Mouse (Mus musculus) retina, adult 2 months (tissue): ENCODE measurements around the gene Trim15.

Source experiments
- DNase-seq: peaks from one replicate; pipeline ENCODE4 v3.0.0-alpha.2; 2012; ENCODE audit warnings: low read depth, low spot score

Trim15 gene

DNA sequence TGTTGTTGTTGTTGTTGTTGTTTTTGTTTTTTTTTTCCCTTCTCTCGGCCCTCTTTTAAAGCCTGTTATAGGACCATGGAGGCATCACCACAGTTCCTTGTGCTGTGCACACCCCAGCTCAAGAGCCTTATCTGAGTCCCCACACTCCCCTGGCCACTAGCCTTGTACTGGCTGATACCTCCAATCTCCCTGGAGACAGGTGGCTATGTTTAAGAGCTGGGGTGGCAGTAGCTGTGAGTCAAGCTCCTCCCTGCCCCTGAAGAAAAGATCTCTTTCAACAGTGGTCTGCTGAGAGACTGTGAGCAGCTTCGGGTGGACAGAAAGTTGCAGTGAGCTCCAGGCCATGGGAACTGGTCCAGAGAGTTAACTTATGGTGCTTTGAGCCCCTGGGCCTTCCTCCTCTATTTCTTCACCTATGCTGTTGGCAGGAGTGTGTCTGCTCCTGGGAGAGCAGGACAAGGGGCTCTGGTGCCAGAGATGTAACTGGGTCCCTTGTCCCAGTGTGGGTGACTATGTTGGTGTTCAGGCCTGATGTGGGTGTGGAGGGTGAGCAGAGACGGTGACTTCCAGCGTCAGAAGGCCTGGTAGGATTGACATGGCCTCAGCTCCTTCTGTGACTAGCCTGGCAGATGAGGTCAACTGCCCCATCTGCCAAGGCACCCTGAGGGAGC is 2.4 kb upstream of the Trim15 start, which contains the start of gene Trim10:
Gene Trim10, plus strand, starts transcription at position 291 of the 671 bp plus-strand sequence.
- DNase-seq: no peak

DNA sequence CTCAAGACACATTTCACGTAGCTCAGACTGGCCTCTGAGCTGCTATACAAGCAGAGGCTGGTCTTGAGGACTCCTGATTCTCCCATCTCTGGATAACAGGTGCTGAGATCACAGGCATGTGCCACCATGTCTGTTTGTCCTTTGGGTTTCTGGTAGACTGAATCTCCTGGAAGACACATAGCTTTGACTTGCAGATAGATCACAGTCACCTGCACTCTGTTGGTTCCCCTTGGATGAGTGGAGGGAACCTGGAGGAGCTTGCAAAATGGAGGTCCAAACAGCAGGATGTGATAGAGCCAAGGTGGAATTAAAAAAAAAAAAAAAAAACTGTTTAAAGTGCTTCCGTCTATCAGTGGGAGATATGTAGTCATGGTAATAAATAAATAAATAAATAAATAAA is 1.8 kb upstream of the Trim15 start:
- no peak for DNase-seq

DNA sequence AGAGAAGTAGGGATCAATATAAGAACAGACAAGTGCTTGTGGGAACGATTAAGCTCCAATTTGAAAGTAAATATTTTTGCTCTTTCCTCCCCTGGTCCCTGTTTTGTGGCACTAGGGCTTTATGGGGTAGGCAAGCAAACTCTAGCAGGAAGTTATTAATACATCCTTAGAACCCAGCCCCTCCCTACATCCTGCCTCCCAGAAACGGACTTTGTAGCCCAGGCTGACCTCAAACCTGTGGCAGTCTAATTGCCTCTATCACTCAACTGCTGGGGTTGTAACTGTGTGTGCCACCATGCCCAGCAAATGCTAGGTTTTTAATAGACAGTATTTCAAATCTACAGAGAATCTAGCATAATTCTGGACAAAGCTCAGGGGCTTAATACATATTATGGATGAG is 5.3 kb downstream of the Trim15 start:
- no peak for DNase-seq

GRCm38 (mm10) chr17:36858181-36858580 is 8.8 kb downstream of the Trim15 start:
- no peak for DNase-seq

GRCm38 (mm10) chr17:36856236-36856635 is 10.8 kb downstream of the Trim15 start:
- no peak for DNase-seq

DNA sequence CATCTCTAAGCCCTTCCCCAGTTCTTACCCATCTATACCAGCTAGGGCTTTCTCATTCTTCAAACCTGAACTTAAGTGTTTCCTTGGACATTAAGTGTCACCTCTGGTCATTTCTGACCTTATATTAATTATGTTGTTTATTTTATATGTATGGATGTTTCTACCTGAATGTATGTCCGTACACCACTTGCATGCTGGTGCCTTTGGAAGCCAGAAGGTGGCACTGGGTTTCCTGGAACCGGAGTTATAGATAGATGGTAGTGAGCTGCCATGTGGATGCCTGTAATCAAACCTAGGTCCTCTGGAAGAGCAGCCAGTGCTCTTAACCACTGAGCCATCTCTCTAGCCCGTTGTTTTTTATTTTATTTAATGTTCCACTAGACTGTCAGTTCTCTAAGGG is 11.5 kb downstream of the Trim15 start:
- no peak for DNase-seq

DNA sequence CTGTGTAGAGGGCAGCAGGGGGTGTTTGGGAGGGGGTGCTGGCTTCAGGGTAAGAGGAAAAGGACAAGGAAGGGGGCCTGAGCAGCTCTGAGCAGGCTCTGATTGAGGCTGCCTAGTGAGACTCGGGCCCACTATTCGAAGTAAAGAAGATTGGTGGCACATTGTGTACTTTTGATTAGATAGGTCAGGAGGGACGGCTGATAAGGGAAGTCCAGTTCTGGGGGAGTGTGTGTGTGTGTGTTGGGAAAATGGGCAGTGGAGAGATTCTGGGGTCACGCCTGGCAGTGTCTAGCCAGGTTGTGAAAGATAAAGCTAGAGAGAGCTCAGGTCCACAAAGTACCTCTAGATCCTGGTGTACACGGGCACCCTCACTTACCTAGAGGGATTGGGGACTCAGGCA is 15.4 kb downstream of the Trim15 start:
- no peak for DNase-seq

GRCm38 (mm10) chr17:36851200-36851599 is 15.8 kb downstream of the Trim15 start:
- DNase-seq: no peak

DNA sequence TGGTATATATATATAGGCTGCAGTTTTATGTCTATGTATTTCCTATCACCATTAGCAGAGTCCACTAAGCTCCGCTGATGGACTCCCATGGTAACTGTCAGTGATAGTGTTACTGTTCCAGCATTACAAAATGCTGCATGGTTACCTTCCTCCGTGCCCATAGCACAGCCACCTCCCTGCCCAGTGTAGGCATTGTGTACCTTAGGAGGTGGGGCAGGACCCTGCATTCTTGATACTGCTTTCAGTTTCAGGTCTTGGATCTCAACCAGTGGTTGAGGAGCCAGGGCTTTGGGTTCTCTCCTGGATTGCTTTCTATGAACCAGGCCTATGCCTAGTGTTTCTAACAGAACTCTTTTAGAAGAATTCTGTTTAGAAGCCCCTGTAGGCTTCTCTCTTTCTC is 17.0 kb downstream of the Trim15 start:
- no peak for DNase-seq

- DNase-seq: peak; percentile 47
Measured at GRCm38 (mm10) chr17:36848911-36849310, 18.1 kb downstream of the Trim15 start.

DNA sequence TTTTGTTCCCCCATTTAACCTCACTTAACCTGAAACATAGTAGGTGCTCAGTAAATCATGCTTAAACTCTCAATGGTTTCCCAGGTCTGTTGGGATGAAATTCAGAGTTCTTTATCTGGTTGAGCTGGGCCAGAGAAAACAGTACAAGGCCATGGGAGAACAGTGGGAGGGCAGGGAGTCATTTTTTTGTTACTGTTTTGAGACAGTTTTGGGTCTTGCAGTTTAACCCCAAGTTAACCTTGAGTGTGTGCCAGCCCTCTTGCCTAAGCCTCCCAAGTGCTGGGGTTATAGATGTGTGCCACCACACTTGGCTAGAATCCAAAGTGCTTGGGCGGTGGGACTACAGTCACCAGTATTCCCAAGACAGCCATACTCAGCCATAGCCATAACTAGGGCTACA is 22.3 kb downstream of the Trim15 start:
- no peak for DNase-seq

GRCm38 (mm10) chr17:36844286-36844719 is 22.7 kb downstream of the Trim15 start:
- no peak for DNase-seq

DNA sequence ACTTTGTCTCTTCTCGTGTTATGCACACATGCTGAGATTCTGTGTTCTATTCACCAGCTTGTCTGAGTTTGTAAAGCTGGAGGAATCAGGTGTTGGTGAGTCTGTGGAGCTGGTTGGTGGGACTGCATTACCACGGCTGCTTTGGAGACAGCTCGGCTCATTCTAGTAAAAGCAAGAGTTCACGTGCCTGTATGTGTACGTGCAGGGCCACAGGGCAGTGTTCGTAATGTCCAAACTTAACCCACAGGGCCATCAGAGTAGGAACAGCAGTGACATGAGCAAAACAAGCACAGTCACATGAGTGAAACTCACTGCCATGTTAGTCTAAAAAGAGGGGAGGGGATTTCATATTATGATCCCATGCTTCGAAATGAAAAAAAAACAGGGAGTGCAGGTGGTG is 23.3 kb downstream of the Trim15 start:
- no peak for DNase-seq

DNA sequence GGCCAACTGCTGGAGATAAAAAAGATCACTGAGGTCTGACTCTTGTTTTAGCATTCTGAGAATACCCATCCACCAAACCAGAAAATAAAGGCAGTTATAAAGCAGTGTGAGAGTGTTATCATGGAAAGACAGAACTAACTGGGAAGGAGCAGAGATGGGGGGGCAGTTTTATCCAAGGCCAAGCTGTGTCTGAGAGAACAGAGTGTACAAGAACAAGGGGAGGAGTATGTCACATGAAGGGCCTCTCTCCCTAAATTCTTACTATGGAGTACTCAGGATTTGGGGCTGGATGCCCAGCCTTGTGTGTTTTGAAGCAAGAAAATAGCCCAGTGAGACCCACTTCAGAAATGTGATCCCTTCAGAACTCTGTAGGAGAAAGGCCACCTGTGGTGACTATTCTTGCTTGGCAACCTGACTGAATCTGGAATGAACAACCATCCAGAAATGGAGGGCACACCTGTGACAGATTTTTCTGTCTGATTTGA is 26.0 kb downstream of the Trim15 start:
- no peak for DNase-seq

- DNase-seq: no peak
Measured at GRCm38 (mm10) chr17:36839931-36840330, 27.1 kb downstream of the Trim15 start.

GRCm38 (mm10) chr17:36839001-36839400 is 28.0 kb downstream of the Trim15 start:
- no peak for DNase-seq

DNA sequence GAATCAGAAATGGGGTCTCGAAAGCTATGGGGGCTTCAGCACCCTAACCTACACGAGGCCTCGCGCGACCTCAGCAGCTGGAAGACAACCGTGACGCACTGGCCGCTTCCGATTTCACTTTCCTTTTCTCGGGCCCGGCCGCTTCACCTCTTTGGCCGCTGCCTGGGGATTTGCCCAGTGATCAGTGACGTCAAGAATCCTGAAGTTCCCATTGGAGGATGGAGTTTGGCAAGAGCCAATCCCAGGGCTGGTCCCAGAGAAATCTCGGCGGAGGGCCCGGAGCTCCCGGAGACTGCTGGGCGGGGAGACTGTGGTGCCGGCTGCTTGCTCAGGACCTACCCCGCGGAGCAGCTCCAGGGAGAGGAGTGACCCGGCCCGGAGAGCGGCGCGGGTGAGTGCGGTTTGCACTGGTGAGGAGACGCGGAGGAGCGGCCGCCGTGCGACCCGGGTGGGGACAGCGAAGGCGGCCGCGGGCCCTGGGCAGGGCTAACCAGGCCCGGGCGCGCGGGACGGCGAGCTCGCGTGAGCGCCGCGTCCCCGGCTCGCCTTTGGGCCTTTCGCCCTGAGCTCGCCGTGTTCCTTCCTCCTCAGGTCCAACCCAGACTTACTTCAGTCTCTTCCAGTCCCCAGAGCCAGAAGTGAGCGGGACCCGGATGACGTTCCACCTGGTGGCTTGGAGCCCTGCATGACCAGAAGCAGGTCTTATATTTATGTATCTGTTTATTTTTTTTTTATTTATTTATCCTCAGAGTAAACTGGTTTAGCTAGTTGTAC is 29.9 kb downstream of the Trim15 start, which contains the start of gene Trim26:
Gene Trim26, plus strand, starts transcription at position 261 of the 774 bp plus-strand sequence.
- peak; percentile 98 for DNase-seq

DNA sequence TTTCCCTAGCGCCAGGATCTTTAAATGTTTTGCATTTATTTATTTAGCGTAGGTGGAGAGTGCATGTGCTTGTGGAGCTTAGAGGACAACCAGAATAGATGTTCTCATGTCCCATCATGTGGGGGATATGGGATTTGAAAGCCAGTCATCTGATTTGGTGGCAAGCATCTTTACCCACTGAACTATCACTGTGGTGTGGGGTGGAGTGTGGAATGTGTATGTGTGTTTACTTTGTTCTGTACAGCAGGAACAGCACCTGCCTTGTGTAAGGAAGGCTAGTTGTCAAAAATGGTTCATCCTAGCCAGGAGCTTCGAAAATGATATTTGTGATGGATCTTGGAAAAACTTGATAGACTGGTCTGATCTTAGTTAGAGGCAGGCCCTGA is 30.6 kb downstream of the Trim15 start:
- DNase-seq: no peak

DNA sequence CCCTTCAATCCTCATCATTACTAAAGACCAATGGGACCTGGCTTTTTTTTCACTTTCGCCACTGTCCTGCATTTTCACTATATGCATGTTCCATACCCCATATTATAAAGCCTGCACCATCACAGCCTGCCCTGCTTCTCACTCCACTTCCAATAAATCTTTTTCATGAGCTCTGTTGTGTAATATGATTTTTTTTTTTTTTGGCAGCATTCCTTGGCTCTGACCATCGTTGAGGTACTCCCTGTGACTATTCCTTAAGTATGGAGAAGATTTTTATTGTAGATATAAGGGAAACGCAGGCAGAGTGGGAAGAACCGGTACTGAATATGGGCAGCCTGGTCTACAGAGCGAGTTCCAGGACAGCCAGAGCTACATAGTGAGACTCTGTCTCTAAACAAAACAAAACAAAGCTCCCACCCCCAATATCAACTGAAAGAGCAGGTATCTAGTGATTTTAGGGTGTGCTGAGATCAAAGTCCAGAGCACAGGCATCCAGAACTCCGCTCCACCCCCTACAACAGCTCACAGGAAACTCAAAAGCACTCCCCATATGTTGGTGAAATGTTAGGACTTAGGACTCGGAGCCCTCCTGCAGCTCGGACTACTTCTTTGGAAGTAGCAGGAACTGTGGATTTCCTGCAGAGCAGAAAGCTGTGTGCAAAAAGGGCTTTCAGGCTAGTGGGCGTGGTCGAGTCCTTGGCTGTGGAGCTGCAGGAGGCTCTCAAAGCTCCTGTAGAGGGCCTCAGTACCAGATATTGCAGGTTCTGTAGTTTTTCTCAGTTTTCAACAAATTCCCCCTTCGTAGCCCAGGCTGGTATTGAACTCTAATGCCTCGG is 31.2 kb downstream of the Trim15 start:
- no peak for DNase-seq

GRCm38 (mm10) chr17:36832694-36833093 is 34.3 kb downstream of the Trim15 start:
- DNase-seq: no peak

DNA sequence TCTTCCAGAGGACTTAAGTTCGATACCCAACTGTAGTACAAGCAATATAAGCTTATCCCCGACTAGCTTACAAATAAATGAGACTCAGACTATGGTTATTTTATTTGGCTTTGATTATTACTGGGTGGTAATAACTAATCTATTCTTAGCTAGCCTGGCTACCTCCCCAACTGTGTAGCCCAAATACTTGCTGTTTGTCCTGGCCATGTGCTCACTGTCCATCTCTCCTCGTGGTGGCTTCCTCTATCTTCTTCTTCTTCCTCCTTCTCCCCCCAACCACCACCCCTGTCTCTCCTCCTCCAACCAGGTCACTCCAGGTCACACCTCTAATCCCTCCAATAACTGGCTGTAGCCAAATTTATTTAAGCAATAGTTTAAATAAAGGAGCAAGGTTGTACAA is 36.5 kb downstream of the Trim15 start:
- DNase-seq: no peak

DNA sequence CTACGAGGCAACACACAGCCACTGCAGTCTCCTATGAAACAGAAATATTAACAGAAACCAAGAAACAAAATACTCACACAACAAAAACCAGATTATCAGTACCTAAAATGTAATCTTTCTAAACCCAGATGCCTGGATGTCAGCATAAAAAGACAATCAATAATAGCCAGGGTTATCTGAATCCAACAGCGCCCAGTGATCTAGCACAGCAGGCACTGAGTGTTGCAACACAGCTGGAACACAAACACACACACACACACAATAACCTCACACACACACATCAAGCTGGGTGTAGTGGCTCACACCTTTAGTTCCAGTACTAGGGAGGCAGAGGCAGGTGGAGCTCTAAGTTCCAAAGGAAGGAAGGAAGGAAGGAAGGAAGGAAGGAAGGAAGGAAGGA is 38.5 kb downstream of the Trim15 start:
- DNase-seq: no peak
